Mouse (Mus musculus) stomach, postnatal 0 days (tissue): ENCODE measurements around the gene Sept9. TPM values are rescaled to one million over a fixed set of nuclear protein-coding genes. Genes with fewer than 3 reads are reported as not detected.

Experiments used
- ATAC-seq: fragments of 200-750 bp; cut with Nextera tagmentation; 2 replicates; pipeline ENCODE4 v1.8.0; 2017; ENCODE audit not compliant: low FRiP score, low TSS enrichment
- DNase-seq: peaks from one replicate; pipeline ENCODE4 v3.0.0-alpha.2; 2016; ENCODE audit warnings: low spot score
- H3K27ac ChIP-seq: fragments of 300-500 bp; sonication (generic); replicated peaks from 2 replicates; pipeline ENCODE4 v1.5.1; 2014; ENCODE audit warnings: mild to moderate bottlenecking, control low read depth
- H3K27me3 ChIP-seq: fragments of 300-500 bp; sonication (generic); 2 replicates; pipeline ENCODE4 v1.6.1; 2014; ENCODE audit warnings: low read length; ENCODE audit not compliant: control insufficient read depth, insufficient read depth
- H3K36me3 ChIP-seq: fragments of 300-500 bp; sonication (generic); 2 replicates; pipeline ENCODE4 v1.6.1; 2014; ENCODE audit warnings: low read length, mixed read lengths; ENCODE audit not compliant: control insufficient read depth, insufficient read depth
- H3K4me1 ChIP-seq: fragments of 300-500 bp; sonication (generic); replicated peaks from 2 replicates; pipeline ENCODE4 v1.6.1; 2014; ENCODE audit warnings: antibody characterized with exemption; ENCODE audit not compliant: control insufficient read depth, insufficient read depth
- H3K4me2 ChIP-seq: fragments of 300-500 bp; sonication (generic); replicated peaks from 2 replicates; pipeline ENCODE4 v1.6.1; 2014; ENCODE audit warnings: low read depth, mild to moderate bottlenecking, control low read depth, moderate library complexity
- H3K4me3 ChIP-seq: fragments of 300-500 bp; sonication (generic); 2 replicates; pipeline ENCODE4 v1.5.1; 2014; ENCODE audit warnings: low read depth, low read length, control low read depth
- H3K9ac ChIP-seq: fragments of 300-500 bp; sonication (generic); 2 replicates; pipeline ENCODE4 v1.6.1; 2014; ENCODE audit warnings: mild to moderate bottlenecking, low read length, control low read depth, mixed read lengths
- H3K9me3 ChIP-seq: fragments of 300-500 bp; sonication (generic); 2 replicates; pipeline ENCODE4 v1.6.1; 2016; ENCODE audit warnings: low read length; ENCODE audit not compliant: control insufficient read depth
- CTCF ChIP-seq: IDR thresholded peaks from 2 replicates; pipeline ENCODE4 v1.5.1; 2016; ENCODE audit warnings: antibody characterized with exemption, low read depth, mild to moderate bottlenecking, moderate library complexity
- EP300 ChIP-seq: optimal IDR thresholded peaks from 2 replicates; pipeline ENCODE3; 2016; ENCODE audit warnings: antibody characterized with exemption
- WGBS: fragments of 180-500 bp; shearing (Covaris S2); extraction: QIAGEN DNeasy Blood & Tissue Kit; methylation state at CpG from one replicate; pipeline ENCODE4 v1.1.7; 2014; 5-methylcytosine and 5-hydroxymethylcytosine counted together
- polyA plus RNA-seq: library from polyadenylated mRNA; unstranded; fragments of >200 nt; fragmentation: Nextera tagmentation; extraction: Ambion mirVana; gene quantifications from 2 replicates; pipeline ENCODE4 v1.2.1, GENCODE M21; 2015

Gene Sept9
- polyA plus RNA-seq, 1 experiment from 2014 or later = 42.9 TPM

DNA sequence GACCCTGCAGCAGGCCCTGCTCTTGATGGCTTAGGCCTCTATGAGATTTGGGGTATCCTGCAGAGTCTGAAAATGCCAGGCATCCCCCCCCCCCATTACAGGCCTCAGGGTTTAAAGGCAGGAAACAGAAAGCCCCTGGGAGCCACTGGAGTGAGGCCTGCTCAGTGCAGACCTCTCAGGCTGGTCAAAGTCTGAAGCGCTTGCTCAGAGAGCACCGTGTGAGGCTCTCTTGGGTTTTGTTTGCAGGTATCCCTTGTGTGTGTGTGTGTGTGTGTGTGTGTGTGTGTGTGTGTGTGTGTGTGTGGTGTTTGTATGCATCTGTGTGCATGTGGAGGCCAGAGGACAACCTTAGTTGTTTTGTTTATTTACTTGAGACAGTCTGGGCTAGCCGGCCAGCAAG lies 164.5 kb downstream of the Sept9 start:
- WGBS = 56% methylated on average over 3 of the region's 3 CpGs
- TF ChIP-seq CTCF (no peak), EP300 (no peak)
- Histone ChIP-seq H3K9me3 (no peaks in the 10 kb centered on the region), H3K4me1 (no peaks in the 10 kb centered on the region), H3K27ac (no peak overlapping the region), H3K4me2 (no peak overlapping the region), H3K9ac (no peak overlapping the region), H3K36me3 (peaks cover 12% of the 10 kb centered on the region), H3K4me3 (no peak overlapping the region), H3K27me3 (no peaks in the 10 kb centered on the region)
- DNase-seq (no peak), ATAC-seq (no peak)

DNA sequence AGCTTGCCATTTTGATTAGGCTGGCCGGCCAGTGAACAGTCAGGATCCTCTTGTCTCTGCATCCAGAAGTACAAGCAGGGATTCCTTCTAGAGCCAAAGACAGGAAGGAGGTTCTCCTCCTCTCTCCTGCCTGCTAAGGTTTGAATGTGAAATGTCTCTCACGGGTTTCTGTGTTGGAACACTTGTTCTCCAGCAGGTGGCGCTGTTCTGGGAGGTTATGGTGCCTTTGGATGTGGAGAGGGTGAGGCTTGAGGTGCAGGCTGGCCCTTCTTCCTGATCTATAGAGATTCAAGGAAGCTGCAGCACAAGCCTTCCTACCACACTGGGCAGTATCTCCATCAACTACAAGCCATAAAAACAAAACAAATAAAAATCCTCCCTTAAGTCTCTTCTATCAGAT lies 167.0 kb downstream of the Sept9 start:
- Histone ChIP-seq H3K4me3 (no peak overlapping the region), H3K27me3 (no peaks in the 10 kb centered on the region), H3K9me3 (no peaks in the 10 kb centered on the region), H3K9ac (no peak overlapping the region), H3K36me3 (peaks cover under 1% of the 10 kb centered on the region), H3K4me1 (no peaks in the 10 kb centered on the region), H3K27ac (no peak overlapping the region), H3K4me2 (no peak overlapping the region)
- DNase-seq (peak; percentile 39), ATAC-seq (no peak)
- 21% methylated on average over 3 of the region's 3 CpGs for WGBS
- TF ChIP-seq CTCF (peak; percentile 85), EP300 (no peak)

DNA sequence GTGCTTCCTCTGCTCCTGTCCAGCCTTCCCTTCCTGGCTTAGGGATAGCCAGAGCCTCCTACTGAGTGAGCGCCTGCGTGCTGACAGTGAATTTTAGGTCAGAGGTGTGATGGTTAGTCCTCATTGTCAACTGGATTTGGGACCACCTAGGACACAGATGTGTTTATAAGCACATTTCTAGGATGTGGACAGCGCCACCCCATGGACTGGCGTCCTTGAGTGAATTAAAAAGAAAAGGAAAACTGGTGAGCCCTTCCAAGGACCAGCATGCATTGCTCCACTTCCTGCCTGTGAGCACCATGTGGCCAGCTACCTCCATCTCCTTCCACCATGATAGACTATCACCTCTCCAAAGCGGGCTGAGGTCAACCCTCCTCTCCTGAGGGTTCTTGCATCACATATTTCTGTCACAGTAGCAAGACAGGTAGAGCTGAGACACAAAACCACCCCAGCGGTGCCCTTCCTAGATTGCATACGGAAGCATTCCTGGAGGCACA lies 167.4 kb downstream of the Sept9 start:
- H3K36me3 ChIP-seq = no peaks in the 10 kb centered on the region; the same call in none of the 2 replicates
- H3K9ac ChIP-seq = no peak overlapping the region
- no peak overlapping the region for H3K27ac ChIP-seq
- DNase-seq (no peak), ATAC-seq (no peak)
- no peaks in the 10 kb centered on the region for H3K4me1 ChIP-seq
- no peak overlapping the region for H3K4me3 ChIP-seq
- no peaks in the 10 kb centered on the region for H3K27me3 ChIP-seq
- no peak overlapping the region for H3K4me2 ChIP-seq
- no peaks in the 10 kb centered on the region for H3K9me3 ChIP-seq
- TF ChIP-seq CTCF = no peak
- TF ChIP-seq EP300 = no peak
- 83% methylated on average over 7 of the region's 7 CpGs for WGBS

DNA sequence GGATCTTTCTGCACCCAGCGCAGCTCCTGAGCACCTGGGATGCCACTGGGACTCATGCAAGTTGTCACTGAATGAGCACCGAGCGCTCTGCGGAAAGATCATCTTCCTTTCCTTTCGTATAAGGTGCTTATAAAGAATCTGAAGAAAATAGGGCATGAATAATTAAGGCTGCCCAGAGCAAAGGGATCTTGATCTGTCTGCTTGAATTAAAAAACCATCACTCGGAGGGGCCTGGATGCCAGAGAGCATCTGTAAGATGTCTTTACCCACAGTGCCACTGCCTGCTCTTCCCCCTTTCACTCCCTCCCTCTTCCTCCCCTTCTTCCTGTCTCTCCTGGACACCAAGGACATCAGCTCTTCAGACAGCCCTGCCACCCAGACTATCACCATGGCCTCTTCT lies 168.5 kb downstream of the Sept9 start:
- TF ChIP-seq EP300 (no peak), CTCF (no peak)
- no peak for ATAC-seq
- no peak overlapping the region for H3K4me2 ChIP-seq

DNA sequence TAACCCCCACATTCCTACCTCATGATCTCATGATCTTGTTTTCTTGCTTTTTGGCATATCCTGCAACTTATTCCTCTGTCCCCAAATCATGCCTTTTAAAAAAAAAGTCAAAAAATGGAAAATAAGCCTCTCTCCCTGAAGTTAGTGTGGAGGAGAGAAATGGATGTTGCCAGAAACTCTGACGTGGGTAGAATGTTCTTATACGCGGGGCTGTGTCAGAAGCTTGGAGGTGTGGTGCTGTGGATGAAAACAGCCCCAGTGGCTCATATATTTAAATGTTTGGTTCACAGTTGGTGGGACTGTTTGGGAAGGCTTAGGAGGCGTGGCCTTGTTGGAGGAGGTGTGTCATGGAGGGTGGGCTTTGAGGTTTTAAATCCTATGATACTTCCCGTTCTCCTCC lies 169.9 kb downstream of the Sept9 start:
- WGBS = 76% methylated on average over 5 of the region's 5 CpGs
- no peaks in the 10 kb centered on the region for H3K27me3 ChIP-seq
- TF ChIP-seq CTCF (no peak), EP300 (no peak)
- no peaks in the 10 kb centered on the region for H3K4me1 ChIP-seq
- H3K4me2 ChIP-seq = no peak overlapping the region
- H3K9ac ChIP-seq = no peak overlapping the region
- DNase-seq (no peak), ATAC-seq (no peak)
- no peaks in the 10 kb centered on the region; the same call in 1 of the 2 replicates for H3K36me3 ChIP-seq
- H3K4me3 ChIP-seq = no peak overlapping the region
- H3K9me3 ChIP-seq = no peaks in the 10 kb centered on the region
- no peak overlapping the region for H3K27ac ChIP-seq

More for the DNA sequence above, 168.5 kb downstream of the Sept9 start:
- Histone ChIP-seq H3K27me3 (no peaks in the 10 kb centered on the region), H3K9me3 (no peaks in the 10 kb centered on the region), H3K27ac (no peak overlapping the region), H3K36me3 (no peaks in the 10 kb centered on the region; the same call in 1 of the 2 replicates), H3K4me1 (no peaks in the 10 kb centered on the region), H3K9ac (no peak overlapping the region), H3K4me3 (no peak overlapping the region)
- WGBS = 87% methylated on average over 6 of the region's 6 CpGs
- DNase-seq = no peak

DNA sequence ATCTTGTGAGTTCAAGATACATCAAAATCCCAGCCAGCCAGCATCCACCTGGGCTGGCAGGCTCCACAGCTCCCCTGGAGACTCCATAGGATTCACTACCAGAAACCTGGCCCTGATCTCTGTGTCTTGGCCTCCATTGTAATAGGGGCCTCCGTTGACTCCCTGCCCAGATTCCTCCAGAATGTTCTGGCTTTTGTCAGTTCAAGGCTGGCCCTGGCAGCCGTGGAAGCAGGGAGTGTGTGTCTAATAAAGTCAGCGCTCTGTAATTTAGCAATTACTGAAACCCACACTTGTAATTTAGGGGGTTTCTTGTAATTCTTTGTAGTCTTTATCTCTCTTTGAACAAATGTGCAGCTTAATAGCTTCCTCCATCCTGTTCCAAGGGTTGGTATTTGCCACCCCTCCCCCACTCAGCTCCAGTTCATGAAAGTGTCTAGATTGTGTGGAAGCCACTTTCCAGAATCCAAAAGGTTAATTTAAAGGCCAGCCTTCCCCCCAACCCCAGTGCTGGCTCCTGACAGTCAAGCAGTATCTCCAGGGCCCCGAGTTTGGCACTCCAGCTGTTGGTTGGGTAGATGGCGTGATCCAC lies 170.9 kb downstream of the Sept9 start:
- WGBS = 47% methylated on average over 5 of the region's 5 CpGs
- H3K9ac ChIP-seq = no peak overlapping the region
- no peaks in the 10 kb centered on the region for H3K4me1 ChIP-seq
- no peaks in the 10 kb centered on the region for H3K9me3 ChIP-seq
- TF ChIP-seq EP300 (peak; percentile 24), CTCF (no peak)
- H3K27me3 ChIP-seq = no peaks in the 10 kb centered on the region
- H3K4me2 ChIP-seq = no peak overlapping the region
- no peak overlapping the region for H3K4me3 ChIP-seq
- ATAC-seq = no peak
- no peak overlapping the region for H3K27ac ChIP-seq
- no peaks in the 10 kb centered on the region for H3K36me3 ChIP-seq
- DNase-seq = no peak
